Mouse (Mus musculus): ENCODE data around the gene 1810049J17Rik.

GRCm38 (mm10) chr15:12349840-12350239 is 28.1 kb upstream of the 1810049J17Rik start:
- TF ChIP-seq CTCF (IDR thresholded peaks at IDR 0.05) (no peak), EP300 (IDR thresholded peaks at IDR 0.05) (no peak)

Measured in lung, postnatal 0 days (tissue).